Mouse (Mus musculus): ENCODE results near the gene Ryr1. TPM values are rescaled to one million over a fixed set of nuclear protein-coding genes. Genes with fewer than 3 reads are reported as not detected.
A peak's percentile ranks its signal among the peaks of the same experiment; 100 is the strongest.
"Not testable (repeated sequence)": the region's sequence is repeated elsewhere in the genome, so short reads cannot be mapped to it uniquely, and the experiment has no call there.

Gene Ryr1
- polyA plus RNA-seq, 1 experiment from 2014 or later = 5.2 TPM

- no peak overlapping the region for H3K9ac ChIP-seq
- WGBS = 7% methylated on average over 15 of the region's 15 CpGs
These were observed 57.2 kb downstream of the Ryr1 start for GRCm38 (mm10) chr7:29067758-29068157.

GRCm38 (mm10) chr7:29063476-29063875, 61.5 kb downstream of the Ryr1 start:
- H3K4me1 ChIP-seq; H3K9ac ChIP-seq; H3K4me2 ChIP-seq (replicated peaks); H3K4me3 ChIP-seq; H3K27ac ChIP-seq; H3K9me3 ChIP-seq (replicated peaks); ATAC-seq (ENCODE audit: low FRiP score); H3K36me3 ChIP-seq: not testable (repeated sequence)
- H3K27me3 ChIP-seq = peaks cover 18% of the 10 kb centered on the region
- whole genome bisulfite sequencing = 76% methylated on average over 7 of the region's 7 CpGs

More at GRCm38 (mm10) chr7:29067758-29068157, 57.2 kb downstream of the Ryr1 start:
- Histone ChIP-seq H3K36me3 (no peaks in the 10 kb centered on the region), H3K27me3 (peaks cover 22% of the 10 kb centered on the region), H3K4me1 (peaks cover 24% of the 10 kb centered on the region), H3K9me3 (replicated peaks) (no peaks in the 10 kb centered on the region), H3K4me2 (replicated peaks) (no peak overlapping the region), H3K27ac (no peak overlapping the region), H3K4me3 (no peak overlapping the region)
- no peak for ATAC-seq (ENCODE audit: low FRiP score)

DNA sequence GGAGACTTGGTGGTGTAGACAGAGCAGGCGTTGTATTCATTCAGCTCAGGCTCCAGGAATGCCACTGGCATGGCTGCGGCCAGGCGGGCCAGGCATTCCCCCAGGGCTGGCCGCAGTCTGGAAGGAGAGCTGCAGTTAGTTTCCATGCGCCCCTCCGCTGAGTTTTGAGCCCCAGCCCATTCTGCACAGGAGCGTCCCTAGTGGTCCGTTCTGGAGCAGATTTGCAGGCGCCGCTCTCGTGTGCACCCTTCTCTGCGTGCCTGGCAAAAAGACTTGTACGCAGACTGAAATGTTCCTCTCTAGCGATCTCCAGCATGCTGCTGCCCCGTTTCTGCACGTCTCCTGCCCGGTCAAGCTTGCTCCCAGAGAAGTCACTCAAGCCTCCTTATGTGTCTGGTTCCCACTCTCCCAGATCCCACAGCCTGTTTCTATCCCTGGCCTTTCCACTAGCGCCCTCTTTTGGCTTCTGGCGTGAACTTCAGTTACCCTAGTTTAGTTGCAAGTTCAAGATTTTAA, 63.4 kb downstream of the Ryr1 start:
- ATAC-seq (ENCODE audit: low FRiP score) = no peak
- Histone ChIP-seq H3K27me3 (peaks cover 18% of the 10 kb centered on the region), H3K27ac (no peak overlapping the region), H3K36me3 (no peaks in the 10 kb centered on the region), H3K4me1 (no peaks in the 10 kb centered on the region), H3K4me2 (replicated peaks) (0 out of 2 replicates have a peak overlapping the region, but pooled peaks have one; percentile 1), H3K4me3 (no peak overlapping the region), H3K9me3 (replicated peaks) (no peaks in the 10 kb centered on the region), H3K9ac (no peak overlapping the region)
- 7% methylated on average over 19 of the region's 19 CpGs for WGBS

GRCm38 (mm10) chr7:29059445-29059844, 65.5 kb downstream of the Ryr1 start:
- Histone ChIP-seq H3K27me3 (peaks cover 33% of the 10 kb centered on the region), H3K4me2 (replicated peaks) (no peak overlapping the region), H3K4me1 (no peaks in the 10 kb centered on the region), H3K36me3 (no peaks in the 10 kb centered on the region), H3K9me3 (replicated peaks) (no peaks in the 10 kb centered on the region), H3K4me3 (no peak overlapping the region), H3K9ac (no peak overlapping the region), H3K27ac (no peak overlapping the region)
- WGBS = 86% methylated on average over 19 of the region's 19 CpGs
- no peak for ATAC-seq (ENCODE audit: low FRiP score)

DNA sequence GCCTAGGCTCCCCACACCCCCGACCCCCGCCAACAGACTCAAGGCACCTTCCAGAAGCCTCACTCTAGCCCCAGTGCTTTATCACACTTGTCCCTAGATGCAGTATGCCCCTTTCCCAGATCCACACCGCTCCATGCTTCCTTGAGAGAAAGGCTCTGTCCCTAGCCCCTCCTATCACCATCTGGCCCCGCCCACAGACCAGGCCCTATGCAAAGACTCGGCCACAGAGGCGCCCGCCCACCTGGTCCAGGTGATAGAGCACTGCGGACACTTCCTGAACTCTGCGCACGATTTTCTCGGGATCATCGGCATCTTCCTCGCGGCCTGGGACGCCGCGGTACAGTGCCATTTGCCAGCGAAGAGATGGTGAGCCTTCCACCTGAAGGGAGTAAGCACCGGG, 72.2 kb downstream of the Ryr1 start:
- no peak overlapping the region for H3K4me2 ChIP-seq (replicated peaks)
- H3K9ac ChIP-seq = no peak overlapping the region
- ATAC-seq (ENCODE audit: low FRiP score) = no peak

DNA sequence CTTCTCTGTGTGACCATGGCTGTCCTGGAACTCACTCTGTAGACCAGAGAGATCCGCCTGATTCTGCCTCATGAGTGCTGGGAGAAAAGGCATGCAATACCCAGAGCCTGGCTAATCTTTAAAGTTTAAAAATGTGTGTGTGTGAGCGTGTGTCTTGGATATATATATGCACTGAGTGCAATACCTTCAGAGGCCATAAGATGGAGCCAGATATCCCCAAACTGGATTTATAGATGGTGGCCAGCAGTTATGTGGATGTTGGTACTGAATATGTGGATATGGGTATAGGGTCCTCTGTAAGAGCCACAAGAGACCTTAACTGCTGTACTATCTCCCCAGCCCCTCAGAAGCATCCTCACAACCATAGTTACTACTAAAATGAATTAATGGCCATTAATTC, 74.2 kb downstream of the Ryr1 start:
- Histone ChIP-seq H3K4me1 (no peaks in the 10 kb centered on the region; the same call in 1 of the 2 replicates), H3K27ac (no peak overlapping the region), H3K4me3 (no peak overlapping the region), H3K36me3 (no peaks in the 10 kb centered on the region), H3K9ac (no peak overlapping the region), H3K27me3 (peaks cover 41% of the 10 kb centered on the region), H3K4me2 (replicated peaks) (no peak overlapping the region), H3K9me3 (replicated peaks) (no peaks in the 10 kb centered on the region)
- 46% methylated on average over 2 of the region's 2 CpGs for WGBS
- no peak for ATAC-seq (ENCODE audit: low FRiP score)

More for the DNA sequence above, 72.2 kb downstream of the Ryr1 start:
- Histone ChIP-seq H3K9me3 (replicated peaks) (no peaks in the 10 kb centered on the region), H3K27me3 (peaks cover 59% of the 10 kb centered on the region), H3K27ac (no peak overlapping the region), H3K4me1 (no peaks in the 10 kb centered on the region), H3K36me3 (no peaks in the 10 kb centered on the region), H3K4me3 (no peak overlapping the region)
- 10% methylated on average over 19 of the region's 19 CpGs for WGBS

GRCm38 (mm10) chr7:29048615-29049014, 76.4 kb downstream of the Ryr1 start:
- 75% methylated on average over 11 of the region's 11 CpGs for WGBS
- H3K4me2 ChIP-seq (replicated peaks) = no peak overlapping the region
- H3K4me3 ChIP-seq = no peak overlapping the region
- no peak for ATAC-seq (ENCODE audit: low FRiP score)
- H3K9ac ChIP-seq = no peak overlapping the region
- peaks cover 24% of the 10 kb centered on the region for H3K27me3 ChIP-seq
- no peaks in the 10 kb centered on the region for H3K36me3 ChIP-seq
- H3K27ac ChIP-seq = no peak overlapping the region
- H3K4me1 ChIP-seq = peaks cover 8% of the 10 kb centered on the region
- no peaks in the 10 kb centered on the region for H3K9me3 ChIP-seq (replicated peaks)

- 79% methylated on average over 3 of the region's 3 CpGs for WGBS
- Histone ChIP-seq H3K4me2 (replicated peaks) (no peak overlapping the region), H3K27me3 (peaks cover 19% of the 10 kb centered on the region), H3K9me3 (replicated peaks) (no peaks in the 10 kb centered on the region), H3K9ac (no peak overlapping the region), H3K27ac (no peak overlapping the region), H3K4me3 (no peak overlapping the region), H3K4me1 (peaks cover 14% of the 10 kb centered on the region), H3K36me3 (no peaks in the 10 kb centered on the region)
- ATAC-seq (ENCODE audit: low FRiP score) = no peak
These were observed 76.9 kb downstream of the Ryr1 start for GRCm38 (mm10) chr7:29048070-29048469.

DNA sequence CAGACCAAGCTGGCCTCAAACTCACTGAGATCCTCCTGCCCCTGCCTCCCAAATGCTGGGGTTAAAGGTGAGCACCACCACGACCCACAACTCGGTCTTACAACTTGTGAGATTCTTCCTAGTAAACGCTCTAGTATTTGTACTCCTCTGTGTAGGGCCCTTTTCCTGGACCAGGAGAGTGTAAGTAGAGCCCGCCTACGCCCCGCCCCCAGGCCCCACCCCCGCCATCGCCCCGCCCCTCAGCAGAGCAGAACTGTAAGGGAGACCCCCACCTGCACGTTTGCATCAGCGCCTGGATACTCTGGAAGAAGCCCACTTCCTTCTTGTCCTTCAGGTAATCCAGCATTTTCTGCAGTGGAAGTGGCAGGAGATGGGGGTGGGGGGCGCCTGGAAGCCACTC, 78.4 kb downstream of the Ryr1 start:
- Histone ChIP-seq H3K9me3 (replicated peaks) (no peaks in the 10 kb centered on the region), H3K4me2 (replicated peaks) (no peak overlapping the region; the same call in 1 of the 2 replicates), H3K9ac (no peak overlapping the region), H3K27me3 (peaks cover 5% of the 10 kb centered on the region; the same call in 1 of the 2 replicates), H3K4me1 (peaks cover 17% of the 10 kb centered on the region), H3K4me3 (no peak overlapping the region), H3K36me3 (no peaks in the 10 kb centered on the region), H3K27ac (no peak overlapping the region)
- 7% methylated on average over 11 of the region's 12 CpGs for WGBS
- ATAC-seq (ENCODE audit: low FRiP score) = no peak

GRCm38 (mm10) chr7:29044302-29044701, 80.7 kb downstream of the Ryr1 start:
- Histone ChIP-seq H3K27ac (no peak overlapping the region), H3K4me2 (replicated peaks) (no peak overlapping the region), H3K4me3 (no peak overlapping the region), H3K36me3 (no peaks in the 10 kb centered on the region), H3K9me3 (replicated peaks) (no peaks in the 10 kb centered on the region), H3K4me1 (peaks cover 26% of the 10 kb centered on the region), H3K27me3 (peaks cover 5% of the 10 kb centered on the region; the same call in 1 of the 2 replicates), H3K9ac (no peak overlapping the region)
- 52% methylated on average over 9 of the region's 9 CpGs for WGBS
- ATAC-seq (ENCODE audit: low FRiP score) = no peak

DNA sequence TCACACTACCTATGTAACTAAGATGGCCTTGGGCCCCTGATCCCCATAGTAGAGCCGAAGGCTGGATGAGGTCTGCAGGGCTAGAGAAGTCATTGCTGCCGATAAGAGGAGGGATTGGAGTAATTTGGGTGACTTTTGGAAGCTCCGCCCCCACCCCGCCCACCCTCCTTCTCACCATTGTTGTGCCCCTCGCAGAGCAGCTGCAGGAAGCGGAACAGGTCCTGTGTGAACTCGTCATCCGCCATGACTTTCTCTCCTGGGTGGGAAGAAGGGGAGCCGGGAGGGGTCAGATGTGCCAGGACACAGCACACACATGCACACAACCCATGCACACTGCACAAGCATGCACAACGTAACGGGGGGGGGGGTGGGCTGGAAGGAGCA, 81.3 kb downstream of the Ryr1 start:
- H3K9me3 ChIP-seq (replicated peaks) = no peaks in the 10 kb centered on the region
- 0 out of 2 replicates have a peak, but pooled peaks cover 3% of the 10 kb centered on the region for H3K27me3 ChIP-seq
- no peaks in the 10 kb centered on the region for H3K36me3 ChIP-seq
- WGBS = 49% methylated on average over 9 of the region's 11 CpGs
- no peak overlapping the region for H3K9ac ChIP-seq
- H3K4me1 ChIP-seq = peaks cover 26% of the 10 kb centered on the region
- H3K4me2 ChIP-seq (replicated peaks) = no peak overlapping the region
- no peak overlapping the region for H3K27ac ChIP-seq
- no peak overlapping the region for H3K4me3 ChIP-seq
- ATAC-seq (ENCODE audit: low FRiP score) = no peak

- Histone ChIP-seq H3K9ac (no peak overlapping the region), H3K4me1 (peaks cover 26% of the 10 kb centered on the region), H3K4me2 (replicated peaks) (no peak overlapping the region), H3K36me3 (no peaks in the 10 kb centered on the region), H3K27me3 (0 out of 2 replicates have a peak, but pooled peaks cover 3% of the 10 kb centered on the region), H3K4me3 (no peak overlapping the region), H3K9me3 (replicated peaks) (no peaks in the 10 kb centered on the region), H3K27ac (peak overlapping the region; percentile 40; the same call in 1 of the 2 replicates)
- 75% methylated on average over 19 of the region's 19 CpGs for WGBS
- no peak for ATAC-seq (ENCODE audit: low FRiP score)
These were observed 81.8 kb downstream of the Ryr1 start for GRCm38 (mm10) chr7:29043016-29043673.

DNA sequence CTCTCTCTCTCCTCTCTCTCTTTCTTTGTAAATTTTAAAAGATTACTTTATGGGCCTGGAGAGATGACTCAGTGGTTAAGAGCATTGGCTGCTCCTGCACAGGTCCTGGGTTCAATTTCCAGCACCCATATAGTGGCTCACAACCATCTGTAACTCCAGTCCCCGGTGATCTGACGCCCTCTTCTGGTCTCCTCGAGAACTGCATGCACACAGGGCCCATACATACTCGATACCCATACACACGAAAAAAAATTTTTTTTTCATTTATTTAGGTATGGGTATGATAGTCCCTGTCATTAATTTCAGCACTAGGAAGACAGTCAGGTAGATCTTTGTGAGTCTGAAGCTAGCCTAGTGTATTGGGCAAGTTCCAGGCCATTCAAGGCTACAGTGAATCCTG, 83.8 kb downstream of the Ryr1 start:
- Histone ChIP-seq H3K36me3 (no peaks in the 10 kb centered on the region), H3K9ac (no peak overlapping the region), H3K27me3 (0 out of 2 replicates have a peak, but pooled peaks cover 3% of the 10 kb centered on the region), H3K4me1 (peaks cover 26% of the 10 kb centered on the region), H3K4me3 (no peak overlapping the region), H3K4me2 (replicated peaks) (no peak overlapping the region), H3K9me3 (replicated peaks) (no peaks in the 10 kb centered on the region), H3K27ac (no peak overlapping the region)
- no peak for ATAC-seq (ENCODE audit: low FRiP score)
- WGBS = 77% methylated on average over 5 of the region's 5 CpGs
